Mouse (Mus musculus) testis, adult 2 months (tissue): ENCODE data around the gene Nvl.

Experiments used
- CTCF ChIP-seq: fragments of 200-500 bp; IDR thresholded peaks from 2 replicates; pipeline ENCODE4 v1.5.1; 2012; ENCODE audit warnings: low read depth, mild to moderate bottlenecking, inconsistent platforms, low read length, moderate library complexity; ENCODE audit not compliant: control insufficient read depth, insufficient read depth, insufficient replicate concordance
- POLR2A ChIP-seq: fragments of 200-500 bp; IDR thresholded peaks from 2 replicates; pipeline ENCODE4 v1.6.1; 2012; ENCODE audit warnings: low read depth, mild to moderate bottlenecking, inconsistent platforms, low read length, moderate library complexity; ENCODE audit not compliant: control insufficient read depth

DNA sequence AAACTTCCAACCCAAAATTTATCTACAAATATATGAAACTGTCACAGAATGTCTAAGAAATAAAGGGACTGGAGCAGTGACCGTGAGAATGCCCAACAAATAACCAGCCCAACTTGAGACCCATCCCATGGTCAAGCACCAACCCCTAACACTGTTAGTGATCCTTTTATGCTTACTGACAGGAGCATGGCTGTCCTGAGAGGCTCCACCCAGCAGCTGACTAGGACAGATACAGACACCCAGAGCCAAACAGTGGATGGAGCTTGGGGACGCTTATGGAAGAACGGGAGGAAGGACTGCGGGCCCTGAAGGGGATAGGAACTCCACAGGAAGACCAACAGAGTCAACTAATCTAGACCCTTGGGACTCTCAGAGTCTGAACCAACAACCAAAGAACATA lies 44.9 kb upstream of the Nvl start:
- TF ChIP-seq CTCF (no peak), POLR2A (no peak)
